Mouse (Mus musculus) right cerebral cortex, adult 18-20 months (tissue): ENCODE results near the gene Cpne5.
A peak's percentile ranks its signal among the peaks of the same experiment; 100 is the strongest.
"Not testable (repeated sequence)": the region's sequence is repeated elsewhere in the genome, so short reads cannot be mapped to it uniquely, and the experiment has no call there.

Experiments
- DNase-seq: peaks from one replicate; pipeline ENCODE4 v3.0.0; 2022; ENCODE audit warnings: mixed read lengths

The Cpne5 gene

GRCm38 (mm10) chr17:29256507-29256906 lies 18.5 kb upstream of the Cpne5 start:
- no peak for DNase-seq

GRCm38 (mm10) chr17:29254784-29255183 lies 16.8 kb upstream of the Cpne5 start:
- not testable (repeated sequence) for DNase-seq

- DNase-seq: no peak
These were observed 15.7 kb upstream of the Cpne5 start for GRCm38 (mm10) chr17:29253684-29254083.

- DNase-seq: no peak
These were observed 15.3 kb upstream of the Cpne5 start for GRCm38 (mm10) chr17:29253236-29253635.

- no peak for DNase-seq
These were observed 13.8 kb upstream of the Cpne5 start for GRCm38 (mm10) chr17:29251608-29252390.

- peak; percentile 60 for DNase-seq
These were observed 13.0 kb upstream of the Cpne5 start for GRCm38 (mm10) chr17:29251006-29251405.

- no peak for DNase-seq
These were observed 11.5 kb upstream of the Cpne5 start for GRCm38 (mm10) chr17:29249512-29249911.

GRCm38 (mm10) chr17:29247881-29248280 lies 9.9 kb upstream of the Cpne5 start:
- peak; percentile 77 for DNase-seq

- peak; percentile 64 for DNase-seq
These were observed 8.6 kb upstream of the Cpne5 start for GRCm38 (mm10) chr17:29246602-29247001.

GRCm38 (mm10) chr17:29245725-29246124 lies 7.8 kb upstream of the Cpne5 start:
- no peak for DNase-seq

GRCm38 (mm10) chr17:29244912-29245311 lies 6.9 kb upstream of the Cpne5 start:
- DNase-seq: peak; percentile 38

GRCm38 (mm10) chr17:29238421-29238945 lies 516 bp upstream of the Cpne5 start:
- peak; percentile 38 for DNase-seq

- DNase-seq: no peak
These were observed 648 bp downstream of the Cpne5 start for GRCm38 (mm10) chr17:29237267-29237771.

GRCm38 (mm10) chr17:29236111-29236510 lies 1.9 kb downstream of the Cpne5 start:
- DNase-seq: peak; percentile 60

- no peak for DNase-seq
These were observed 6.9 kb downstream of the Cpne5 start for GRCm38 (mm10) chr17:29231109-29231508.

GRCm38 (mm10) chr17:29220631-29221030 lies 17.3 kb downstream of the Cpne5 start:
- no peak for DNase-seq

- DNase-seq: no peak
These were observed 19.9 kb downstream of the Cpne5 start for GRCm38 (mm10) chr17:29218017-29218416.

- DNase-seq: no peak
These were observed 21.9 kb downstream of the Cpne5 start for GRCm38 (mm10) chr17:29216078-29216477.

- DNase-seq: no peak
These were observed 23.3 kb downstream of the Cpne5 start for GRCm38 (mm10) chr17:29214655-29215054.

- DNase-seq: no peak
These were observed 23.8 kb downstream of the Cpne5 start for GRCm38 (mm10) chr17:29214193-29214456.

- no peak for DNase-seq
These were observed 24.4 kb downstream of the Cpne5 start for GRCm38 (mm10) chr17:29213381-29214192.

GRCm38 (mm10) chr17:29211836-29212235 lies 26.1 kb downstream of the Cpne5 start:
- DNase-seq: no peak

GRCm38 (mm10) chr17:29210037-29210436 lies 27.9 kb downstream of the Cpne5 start:
- DNase-seq: no peak

- DNase-seq: no peak
These were observed 31.9 kb downstream of the Cpne5 start for GRCm38 (mm10) chr17:29206052-29206451.
